Mouse (Mus musculus) cortical plate, adult 2 months (tissue): ENCODE data around the gene Btg1.

Experiments
- CTCF ChIP-seq: fragments of 200-500 bp; IDR thresholded peaks from 2 replicates; pipeline ENCODE4 v1.5.1; 2011; ENCODE audit warnings: mild to moderate bottlenecking, control low read depth, low read length; ENCODE audit not compliant: insufficient read depth; ENCODE audit errors: extremely low read depth
- POLR2A ChIP-seq: fragments of 200-500 bp; IDR thresholded peaks from 2 replicates; pipeline ENCODE4 v1.6.1; 2011; ENCODE audit warnings: mild to moderate bottlenecking, low read length, control low read depth; ENCODE audit not compliant: insufficient read depth; ENCODE audit errors: extremely low read depth

GRCm38 (mm10) chr10:96595435-96596132, 21.2 kb upstream of the Btg1 start:
- no peak for TF ChIP-seq CTCF
- no peak for TF ChIP-seq POLR2A
